Mouse (Mus musculus): ENCODE results near the gene Cacng5. TPM values are rescaled to one million over a fixed set of nuclear protein-coding genes. Genes with fewer than 3 reads are reported as not detected.

Cacng5 gene
- polyA plus RNA-seq, 1 experiment, result not detected

DNA sequence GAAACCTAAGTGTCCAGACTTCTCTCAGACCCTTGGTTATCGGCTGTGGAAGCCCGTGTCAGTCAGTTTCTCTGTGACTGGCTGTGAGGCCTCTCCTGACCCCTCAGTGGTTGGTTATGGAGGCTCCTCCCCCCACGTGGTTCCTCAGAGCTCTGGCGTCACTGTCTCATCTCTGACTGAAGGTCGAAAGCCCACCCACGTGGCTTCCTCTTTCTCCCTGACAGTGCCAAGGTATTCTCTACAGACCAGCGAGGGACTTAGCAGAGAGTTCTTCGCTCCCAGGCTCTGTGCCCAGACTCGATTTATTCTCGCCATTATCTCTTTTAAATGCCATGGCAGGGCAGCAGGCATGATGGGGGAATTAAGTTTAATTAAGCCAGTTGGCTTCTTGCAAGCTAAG lies 65.2 kb downstream of the Cacng5 start:
- TF ChIP-seq GATA1 (IDR thresholded peaks at IDR 0.05; ENCODE audit: low read length), result no peak

DNA sequence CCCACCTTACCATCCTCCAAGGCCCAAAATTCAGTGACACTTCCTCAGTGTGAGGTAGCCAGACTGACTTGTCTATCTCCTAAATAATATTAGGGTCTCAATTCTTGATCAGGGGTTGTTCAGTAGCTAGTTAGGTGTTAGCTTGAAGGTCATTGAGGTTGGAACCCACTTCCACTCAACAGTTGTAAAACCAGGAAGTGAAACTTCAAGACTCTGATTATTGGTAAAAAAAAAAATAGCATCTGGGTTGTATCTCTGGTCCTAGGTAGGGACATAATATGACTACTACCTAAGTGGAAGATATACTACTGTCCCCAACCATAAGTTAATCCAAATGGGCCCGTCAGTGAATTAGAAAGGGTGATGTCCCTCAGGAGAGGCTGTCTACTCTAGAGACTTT lies 70.7 kb downstream of the Cacng5 start:
- no peak for TF ChIP-seq GATA1 (IDR thresholded peaks at IDR 0.05; ENCODE audit: low read length)

DNA sequence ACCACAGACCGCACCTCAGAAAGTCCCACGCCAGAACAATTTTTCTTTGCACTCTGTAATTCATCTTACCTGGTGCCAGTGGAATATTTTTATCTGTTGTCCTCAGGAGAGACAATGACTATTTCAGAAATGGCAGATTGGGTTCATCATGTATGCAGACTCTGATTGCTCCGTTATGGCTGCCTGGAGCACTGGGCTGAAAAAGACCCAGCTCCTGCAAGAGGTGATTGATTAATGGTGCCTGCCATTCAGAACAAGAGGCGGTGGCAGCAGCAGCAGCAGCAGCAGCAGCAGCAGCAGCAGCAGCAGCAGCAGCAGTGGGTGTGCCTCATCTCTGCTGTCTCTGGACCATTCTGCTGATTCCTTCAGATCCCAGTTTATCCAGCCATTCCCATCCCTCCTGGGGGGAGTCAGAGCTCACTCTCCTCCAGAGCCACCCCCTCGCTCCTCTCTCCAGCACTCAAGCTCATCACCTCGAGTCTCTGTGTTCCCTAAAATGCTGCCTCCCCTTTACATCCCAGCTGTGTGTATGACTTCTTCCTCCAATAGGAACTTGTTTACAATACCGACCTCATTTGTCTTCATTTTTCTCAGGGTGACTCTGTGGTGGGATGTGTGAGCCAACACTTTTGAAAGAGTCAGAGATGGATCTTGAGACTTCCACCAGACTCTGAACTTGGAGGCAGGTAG lies 81.4 kb downstream of the Cacng5 start:
- no peak for TF ChIP-seq GATA1 (IDR thresholded peaks at IDR 0.05; ENCODE audit: low read length)

Other genes with a start within 250 kb of the Cacng5 start
- gene Cacng1, start 198.5 kb downstream of the Cacng5 start, polyA plus RNA-seq (2012), result not detected in 2 replicates
- not detected in 2 replicates for gene Cacng4, start 120.5 kb downstream of the Cacng5 start, polyA plus RNA-seq (2012)